Mouse (Mus musculus): Measurements from ENCODE around the gene Dlx2.

Dlx2 gene

GRCm38 (mm10) chr2:71540611-71541417 lies 5.7 kb downstream of the Dlx2 start:
- DNase-seq, result no peak

DNA sequence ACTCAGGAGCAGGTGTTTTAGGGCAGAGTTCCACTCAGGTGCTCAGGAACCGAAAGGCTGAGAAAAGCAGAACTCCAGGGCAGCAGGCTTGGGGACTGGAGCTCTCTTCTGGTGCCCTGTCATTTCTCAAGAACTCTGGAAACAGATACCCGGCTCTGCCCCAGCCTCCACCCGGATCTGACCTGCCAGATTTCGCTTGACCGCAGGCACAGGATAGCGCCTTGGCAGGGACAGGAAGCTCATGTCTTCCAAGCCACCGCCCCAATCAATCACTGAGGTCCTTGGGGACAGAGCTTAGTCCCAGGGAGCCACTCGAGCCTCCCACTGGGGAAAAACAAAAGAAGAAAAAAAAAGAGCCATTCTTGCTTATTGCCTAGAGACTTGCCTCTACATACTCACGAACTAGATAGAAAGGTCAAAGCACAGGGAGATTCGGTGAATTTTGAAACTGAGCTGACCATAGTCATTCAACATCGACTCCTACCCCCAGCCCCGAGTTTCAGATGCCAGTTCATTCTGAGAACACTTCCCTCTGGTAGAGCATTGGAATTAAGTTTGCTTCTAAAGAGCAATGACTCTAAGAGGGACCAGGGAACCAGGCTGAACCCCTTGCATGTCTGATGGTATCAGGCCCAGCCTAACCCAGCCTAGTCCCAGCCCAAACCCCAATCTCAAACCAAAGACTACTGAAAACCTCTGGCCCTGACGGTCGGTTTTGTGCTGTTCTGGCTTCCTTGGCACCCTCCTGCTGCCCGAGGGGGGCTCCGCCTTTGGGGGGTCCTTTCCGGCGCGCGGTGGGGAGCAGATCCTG lies 12.1 kb downstream of the Dlx2 start:
- DNase-seq, result no peak

GRCm38 (mm10) chr2:71533094-71533493 lies 13.5 kb downstream of the Dlx2 start:
- DNase-seq, result no peak

GRCm38 (mm10) chr2:71531990-71532970 lies 14.3 kb downstream of the Dlx2 start:
- DNase-seq, result no peak

DNA sequence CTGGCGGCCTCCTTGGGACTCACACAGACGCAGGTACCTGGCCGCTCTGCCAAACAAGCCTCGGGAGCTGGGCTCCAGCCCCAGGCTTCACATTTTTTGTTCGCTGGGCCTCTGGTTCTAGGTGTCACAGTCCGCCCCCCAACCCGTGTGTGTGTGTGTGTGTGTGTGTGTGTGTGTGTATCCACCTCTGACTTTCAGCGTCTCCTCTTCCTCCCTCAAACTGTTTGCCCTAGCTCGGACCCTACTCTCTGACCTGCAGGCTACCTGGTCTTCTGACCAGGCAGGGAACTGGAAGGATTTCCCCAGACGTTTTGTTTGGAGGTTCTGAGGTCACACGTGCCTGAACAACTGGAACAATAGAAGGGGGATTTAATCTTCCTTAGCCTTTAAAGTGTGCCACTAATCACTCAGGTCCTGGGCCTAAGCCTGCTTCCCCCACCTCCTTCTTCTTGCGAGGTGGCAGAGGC lies 15.4 kb downstream of the Dlx2 start:
- no peak for DNase-seq

DNA sequence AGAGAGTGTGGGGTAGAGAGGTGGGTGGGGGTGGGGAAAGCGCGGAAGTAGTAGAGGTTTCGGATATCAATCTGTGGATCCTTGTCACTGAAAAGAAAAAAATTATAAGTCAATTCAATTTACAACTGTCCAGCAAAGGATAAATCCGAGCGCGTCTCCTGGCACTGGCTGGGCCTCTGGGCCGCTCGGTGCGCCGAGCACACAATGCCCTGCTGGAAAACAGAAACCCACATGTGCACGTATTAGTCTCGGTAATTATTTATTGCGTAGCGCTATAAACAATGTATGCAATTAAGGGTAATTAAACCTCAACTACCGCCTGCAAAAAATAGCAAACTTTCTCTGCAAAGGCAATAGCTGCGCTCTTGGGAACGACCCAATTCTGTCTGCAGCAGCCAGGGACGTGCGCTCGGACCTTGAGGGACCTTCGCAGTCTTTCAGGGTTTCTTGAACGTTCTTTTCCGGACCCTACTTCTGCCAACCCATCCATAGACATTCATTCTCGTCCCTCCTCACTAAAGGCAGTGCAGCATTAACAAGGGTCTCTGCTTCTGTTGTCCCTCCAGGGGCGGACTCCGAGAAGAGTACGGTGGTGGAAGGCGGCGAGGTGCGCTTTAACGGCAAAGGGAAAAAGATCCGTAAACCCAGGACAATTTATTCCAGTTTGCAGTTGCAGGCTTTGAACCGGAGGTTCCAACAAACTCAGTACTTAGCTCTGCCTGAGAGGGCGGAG lies 16.0 kb downstream of the Dlx2 start:
- no peak for DNase-seq

DNA sequence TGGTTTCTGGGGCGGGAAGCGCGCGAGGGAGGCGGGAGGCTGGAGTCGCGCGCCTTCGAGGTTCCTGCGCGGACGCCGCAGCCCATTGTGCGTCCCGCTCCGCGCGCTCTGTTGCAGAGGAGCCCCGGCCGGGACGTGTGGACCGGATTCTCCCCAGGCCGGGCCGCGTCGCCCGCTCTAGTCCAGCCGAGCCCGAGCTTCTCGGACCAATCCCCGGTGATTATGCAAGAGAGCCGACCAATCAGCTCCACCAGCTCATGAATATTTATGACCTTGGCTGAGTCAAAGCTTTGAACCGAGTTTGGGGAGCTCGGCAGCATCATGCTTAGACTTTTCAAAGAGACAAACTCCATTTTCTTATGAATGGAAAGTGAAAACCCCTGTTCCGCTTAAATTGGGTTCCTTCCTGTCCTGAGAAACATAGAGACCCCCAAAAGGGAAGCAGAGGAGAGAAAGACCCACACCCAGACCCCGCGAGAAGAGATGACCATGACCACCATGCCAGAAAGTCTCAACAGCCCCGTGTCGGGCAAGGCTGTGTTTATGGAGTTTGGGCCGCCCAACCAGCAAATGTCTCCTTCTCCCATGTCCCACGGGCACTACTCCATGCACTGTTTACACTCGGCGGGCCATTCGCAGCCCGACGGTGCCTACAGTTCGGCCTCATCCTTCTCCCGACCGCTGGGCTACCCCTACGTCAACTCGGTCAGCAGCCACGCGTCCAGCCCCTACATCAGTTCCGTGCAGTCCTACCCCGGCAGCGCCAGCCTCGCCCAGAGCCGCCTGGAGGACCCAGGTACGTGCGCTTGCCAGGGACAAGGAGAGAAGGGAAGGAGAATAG lies 16.8 kb downstream of the Dlx2 start:
- DNase-seq, result peak; percentile 36 to 56

DNA sequence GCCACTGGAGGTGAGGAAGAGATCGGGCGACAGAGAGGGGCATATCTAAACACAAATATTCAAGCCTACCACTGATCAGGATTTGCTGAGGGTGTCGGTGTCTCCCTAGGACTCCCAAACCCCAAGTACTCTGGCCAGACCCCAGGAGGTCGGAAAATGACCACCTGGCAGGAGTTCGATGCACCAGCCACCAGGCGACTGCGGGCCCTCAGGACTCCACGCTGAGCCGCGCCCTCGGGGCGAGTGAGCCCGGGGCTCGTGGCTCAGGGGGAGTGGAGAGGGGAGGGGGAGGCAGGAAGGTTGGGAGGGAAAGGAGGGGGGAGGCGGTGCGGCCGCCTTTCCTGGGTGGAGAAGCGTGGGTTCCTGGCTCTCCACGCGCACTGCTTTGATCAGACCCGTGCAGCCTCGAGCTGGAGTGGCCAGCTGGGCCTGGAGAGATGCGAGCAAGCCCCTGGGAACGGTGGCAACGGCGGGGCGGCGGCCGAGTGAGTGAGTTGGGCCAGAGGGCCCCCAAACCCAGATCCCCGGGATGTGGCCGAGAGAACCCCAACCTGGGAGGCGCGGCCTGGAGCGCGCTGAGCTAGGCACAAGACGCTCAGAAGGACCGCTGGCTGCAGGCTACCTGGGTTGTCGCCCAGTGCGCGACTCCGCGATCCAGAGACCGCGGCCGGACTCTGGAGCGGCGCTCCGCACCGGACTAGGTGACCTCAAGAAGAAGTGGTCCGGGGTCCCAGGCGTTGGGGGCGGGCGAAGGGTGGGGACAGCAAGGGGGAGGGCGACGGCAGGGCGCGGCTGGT lies 17.6 kb downstream of the Dlx2 start:
- DNase-seq, result no peak

GRCm38 (mm10) chr2:71528014-71528713 lies 18.4 kb downstream of the Dlx2 start, which contains the start of gene Dlx1:
Gene Dlx1, plus strand, starts transcription at chr2:71528113.
- DNase-seq, result no peak

- DNase-seq, result no peak
Measured at GRCm38 (mm10) chr2:71527323-71528013, 19.1 kb downstream of the Dlx2 start.

DNA sequence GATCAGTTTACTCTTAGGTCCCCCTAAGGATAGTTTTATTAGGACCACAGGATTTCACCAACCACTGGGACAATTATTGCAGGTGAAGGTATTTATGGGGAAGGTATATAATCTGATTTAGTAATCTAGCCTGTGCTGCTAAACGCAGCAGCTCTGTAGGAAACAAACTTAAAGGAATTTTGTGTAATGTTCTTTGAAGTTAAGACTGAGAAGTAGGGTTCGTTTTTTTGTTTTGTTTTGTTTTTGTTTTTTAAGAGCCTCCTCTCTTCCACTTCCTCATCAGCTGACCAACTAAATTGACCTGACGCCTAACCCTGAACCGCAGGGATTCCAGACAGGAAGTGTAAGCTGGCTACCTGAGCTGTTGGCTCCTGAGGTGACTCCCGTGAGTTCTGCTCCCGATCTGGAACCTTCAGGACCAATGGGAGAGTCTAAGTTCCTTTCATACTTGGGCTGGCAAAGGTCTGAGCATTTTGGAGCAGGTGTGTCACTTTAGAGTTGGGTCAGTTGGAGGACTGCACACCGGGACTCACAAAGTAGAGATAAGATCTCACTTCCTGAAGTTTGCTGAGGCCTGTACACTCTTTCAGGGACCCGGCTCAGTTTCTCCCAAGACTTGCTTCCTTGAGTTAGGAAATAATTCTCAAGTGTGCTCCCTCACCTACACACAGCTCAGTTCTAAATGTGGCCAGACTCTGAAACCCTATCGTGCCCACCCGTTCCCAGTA lies 19.8 kb downstream of the Dlx2 start:
- no peak for DNase-seq

GRCm38 (mm10) chr2:71524763-71525162 lies 21.8 kb downstream of the Dlx2 start:
- no peak for DNase-seq

DNA sequence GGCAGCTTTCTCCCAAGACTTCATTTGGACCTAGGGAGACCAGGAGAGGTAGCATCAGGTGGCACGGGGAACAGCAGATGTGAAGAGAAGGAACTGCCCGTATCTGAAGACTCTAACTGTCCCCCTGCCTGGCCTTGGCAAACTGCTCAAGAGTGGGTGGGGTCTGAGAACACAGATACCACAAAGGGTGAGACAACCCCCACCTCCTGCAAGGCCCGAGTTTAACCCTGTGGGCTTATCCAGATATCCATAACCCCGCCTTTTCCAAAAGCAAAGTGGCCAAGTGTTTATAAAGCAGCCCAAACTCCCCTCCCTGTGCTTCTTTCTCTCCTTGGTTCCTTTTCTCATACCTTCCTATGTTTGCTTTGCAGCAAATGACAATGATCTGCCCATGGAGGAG lies 23.1 kb downstream of the Dlx2 start:
- DNase-seq, result no peak

GRCm38 (mm10) chr2:71522871-71523270 lies 23.7 kb downstream of the Dlx2 start:
- DNase-seq, result peak in 1 of 2 experiments; percentile 46

DNA sequence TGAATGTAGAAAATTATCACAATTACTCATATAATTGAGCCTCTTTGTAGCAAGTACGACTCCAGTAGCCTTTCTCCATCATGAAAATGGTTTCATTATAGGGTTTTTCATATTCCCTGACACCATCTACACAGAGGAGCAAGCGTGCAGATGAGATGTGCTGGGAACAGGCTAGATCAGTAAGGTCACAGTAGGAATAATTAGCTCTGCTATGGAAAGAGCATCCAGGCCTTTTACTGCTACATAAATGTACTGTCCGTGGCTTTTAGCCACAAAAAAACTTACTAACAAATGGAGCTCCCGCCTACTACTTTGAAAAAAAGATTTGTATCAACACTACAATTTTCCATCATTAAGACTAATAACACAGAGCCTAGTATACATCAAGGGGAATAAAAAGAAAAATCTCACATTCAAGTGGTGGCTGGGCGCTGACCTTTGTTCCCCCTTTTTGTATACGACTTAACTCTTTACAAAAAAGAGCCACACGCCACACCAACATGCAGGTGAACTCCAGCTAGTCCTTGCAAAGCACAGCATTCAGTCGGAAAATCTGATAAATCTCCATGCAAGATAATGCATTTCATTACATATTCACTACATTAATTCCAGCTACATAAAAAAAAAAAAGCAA lies 29.0 kb downstream of the Dlx2 start:
- no peak for DNase-seq

GRCm38 (mm10) chr2:71516995-71517394 lies 29.6 kb downstream of the Dlx2 start:
- no peak for DNase-seq

GRCm38 (mm10) chr2:71512326-71512725 lies 34.2 kb downstream of the Dlx2 start:
- no peak for DNase-seq

GRCm38 (mm10) chr2:71511209-71511608 lies 35.3 kb downstream of the Dlx2 start:
- DNase-seq, result no peak
